Mouse (Mus musculus): Measurements from ENCODE around the gene Ephx1.
"Not testable (repeated sequence)": the region's sequence is repeated elsewhere in the genome, so short reads cannot be mapped to it uniquely, and the experiment has no call there.

- not testable (repeated sequence) for TF ChIP-seq POLR2A (IDR thresholded peaks at IDR 0.05; ENCODE audit: borderline replicate concordance, extremely low read depth, insufficient read depth, insufficient read length, poor library complexity, severe bottlenecking); CTCF (IDR thresholded peaks at IDR 0.05; ENCODE audit: borderline replicate concordance, extremely low read depth, insufficient read depth, insufficient read length)
Observed at GRCm38 (mm10) chr1:180981298-180982046, 39.2 kb downstream of the Ephx1 start.
